8 mouse cellular contexts compared by ENCODE assay signal in the genomic region with DNA sequence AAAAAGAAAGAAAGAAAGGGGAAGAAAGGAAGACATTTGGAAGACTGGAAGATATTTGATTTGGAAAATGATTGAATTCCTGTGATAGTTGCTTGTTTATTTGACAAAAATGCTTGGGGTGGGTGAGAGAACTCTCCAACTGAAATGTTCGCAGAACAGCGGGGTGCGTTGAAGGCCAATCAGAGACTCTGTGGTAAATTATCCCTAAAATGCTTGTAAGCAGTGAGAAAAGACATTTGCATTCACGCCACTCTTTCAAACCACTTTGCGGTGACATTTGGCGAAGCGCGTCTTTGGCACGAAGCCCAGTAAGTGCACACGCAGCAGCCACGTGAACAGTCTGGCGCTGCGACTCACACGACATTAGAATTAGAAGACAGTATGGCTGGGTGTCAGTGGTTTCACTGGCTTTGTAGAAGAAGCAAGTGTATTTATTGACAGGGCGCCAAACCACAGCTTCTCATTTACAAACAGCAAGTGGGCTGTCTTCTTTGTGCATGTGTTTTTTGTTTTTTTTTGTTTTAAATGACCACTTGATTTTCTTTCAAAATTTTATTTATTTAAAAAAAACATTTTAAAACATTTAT. TPM values are rescaled to one million over a fixed set of nuclear protein-coding genes. Genes with fewer than 3 reads are reported as not detected.
DNase-seq lines count a peak whose midpoint lies in the region; ATAC-seq lines count a peak whose summit lies in the region.

No protein-coding gene starts in this region.

- no peak for ATAC-seq in cerebellum, adult (ENCODE audit: insufficient number of reproducible peaks, low FRiP score, low TSS enrichment)
- peak; percentile 84 for ATAC-seq in megakaryocyte-erythroid progenitor cell, adult 5-6 weeks (replicated peaks; ENCODE audit: low FRiP score, low TSS enrichment, poor library complexity, severe bottlenecking)

- DNase-seq in cerebellum, adult 11 months: peak; percentile 58
- peak; percentile 25 for DNase-seq in 3134 (ENCODE audit: extremely low read depth, insufficient read length, low spot score)
- peak; percentile 64 for DNase-seq in cerebellum, adult 11-12 months
- peak; percentile 32 for DNase-seq in induced T-regulatory cell, adult 2 months (ENCODE audit: low read depth)
- DNase-seq in testis, postnatal 10 days (ENCODE audit: low spot score): no peak
- no peak for DNase-seq in kidney, adult 11 months

RNA-seq across cellular contexts. Expression of gene Setd7, which starts 43.1 kb away (rescaled TPM):
- 15.9 and 34.5 TPM in 2 replicates for total RNA-seq in megakaryocyte-erythroid progenitor cell, adult 5-6 weeks (2014; fragmentation: Nextera tagmentation)
- total RNA-seq in megakaryocyte-erythroid progenitor cell, adult 5-6 weeks (2017): 12.5 and 19.3 TPM in 2 replicates

RNA-seq across cellular contexts. Expression of gene Mgst2, which starts 56.4 kb away (rescaled TPM):
- total RNA-seq in megakaryocyte-erythroid progenitor cell, adult 5-6 weeks (2014; fragmentation: Nextera tagmentation): 8.3 and 8.9 TPM in 2 replicates
- 0.19 and 0.66 TPM in 2 replicates for total RNA-seq in megakaryocyte-erythroid progenitor cell, adult 5-6 weeks (2017)

Comparison
In these comparisons a context has a peak if more than half of its experiments do, and no peak if none do; other contexts are left out.
1. DNase-seq: peak in cerebellum, adult 11 months (single experiment), 3134 (single experiment), cerebellum, adult 11-12 months (single experiment) and induced T-regulatory cell, adult 2 months (single experiment); none in testis, postnatal 10 days (single experiment) and kidney, adult 11 months (single experiment).